Mouse (Mus musculus) limb, embryonic 12.5 days (tissue): ENCODE data around the gene Tsc1. TPM values are rescaled to one million over a fixed set of nuclear protein-coding genes. Genes with fewer than 3 reads are reported as not detected.

ENCODE experiments used
- ATAC-seq: fragments of 200-750 bp; cut with Nextera tagmentation; 2 replicates; pipeline ENCODE4 v1.8.0; 2017; ENCODE audit warnings: low read depth, moderate TSS enrichment; ENCODE audit not compliant: insufficient number of reproducible peaks, insufficient read depth, low FRiP score, low TSS enrichment
- H3K27ac ChIP-seq: fragments of 300-500 bp; sonication (generic); 2 replicates; pipeline ENCODE4 v1.5.1; 2016; ENCODE audit warnings: mild to moderate bottlenecking, moderate library complexity
- H3K27me3 ChIP-seq: fragments of 300-500 bp; sonication (generic); 2 replicates; pipeline ENCODE4 v1.6.1; 2016; ENCODE audit warnings: mild to moderate bottlenecking, moderate library complexity
- H3K36me3 ChIP-seq: fragments of 300-500 bp; sonication (generic); 2 replicates; pipeline ENCODE4 v1.6.1; 2016; ENCODE audit warnings: mild to moderate bottlenecking, moderate library complexity
- H3K4me1 ChIP-seq: fragments of 300-500 bp; sonication (generic); replicated peaks from 2 replicates; pipeline ENCODE4 v1.6.1; 2016
- H3K4me2 ChIP-seq: fragments of 300-500 bp; sonication (generic); 2 replicates; pipeline ENCODE4 v1.6.1; 2016; ENCODE audit warnings: mild to moderate bottlenecking, moderate library complexity
- H3K4me3 ChIP-seq: fragments of 300-500 bp; sonication (generic); replicated peaks from 2 replicates; pipeline ENCODE4 v1.5.1; 2016; ENCODE audit warnings: mild to moderate bottlenecking
- H3K9ac ChIP-seq: fragments of 300-500 bp; sonication (generic); replicated peaks from 2 replicates; pipeline ENCODE4 v1.6.1; 2016; ENCODE audit warnings: mild to moderate bottlenecking, moderate library complexity
- H3K9me3 ChIP-seq: fragments of 300-500 bp; sonication (generic); 2 replicates; pipeline ENCODE4 v1.6.1; 2016; ENCODE audit warnings: mild to moderate bottlenecking, moderate library complexity
- WGBS: fragments of 180-500 bp; shearing (Covaris S2); methylation state at CpG from one replicate; pipeline ENCODE4 v1.1.7; 2016; 5-methylcytosine and 5-hydroxymethylcytosine counted together
- polyA plus RNA-seq: library from polyadenylated mRNA; unstranded; fragments of >200 nt; fragmentation: Nextera tagmentation; extraction: Ambion mirVana; gene quantifications from 2 replicates; pipeline ENCODE4 v1.2.1, GENCODE M21; 2016

The Tsc1 gene
- polyA plus RNA-seq, 1 experiment from 2014 or later: 24.9 TPM

GRCm38 (mm10) chr2:28698566-28698965 is 57.5 kb downstream of the Tsc1 start:
- no peak for ATAC-seq
- 74% methylated on average over 5 of the region's 5 CpGs for WGBS
- Histone ChIP-seq H3K27me3 (0 out of 2 replicates have a peak, but pooled peaks cover 4% of the 10 kb centered on the region), H3K9ac (no peak overlapping the region), H3K4me1 (peaks cover 11% of the 10 kb centered on the region), H3K4me3 (no peak overlapping the region), H3K4me2 (no peak overlapping the region), H3K27ac (no peak overlapping the region), H3K36me3 (no peaks in the 10 kb centered on the region), H3K9me3 (no peaks in the 10 kb centered on the region)

DNA sequence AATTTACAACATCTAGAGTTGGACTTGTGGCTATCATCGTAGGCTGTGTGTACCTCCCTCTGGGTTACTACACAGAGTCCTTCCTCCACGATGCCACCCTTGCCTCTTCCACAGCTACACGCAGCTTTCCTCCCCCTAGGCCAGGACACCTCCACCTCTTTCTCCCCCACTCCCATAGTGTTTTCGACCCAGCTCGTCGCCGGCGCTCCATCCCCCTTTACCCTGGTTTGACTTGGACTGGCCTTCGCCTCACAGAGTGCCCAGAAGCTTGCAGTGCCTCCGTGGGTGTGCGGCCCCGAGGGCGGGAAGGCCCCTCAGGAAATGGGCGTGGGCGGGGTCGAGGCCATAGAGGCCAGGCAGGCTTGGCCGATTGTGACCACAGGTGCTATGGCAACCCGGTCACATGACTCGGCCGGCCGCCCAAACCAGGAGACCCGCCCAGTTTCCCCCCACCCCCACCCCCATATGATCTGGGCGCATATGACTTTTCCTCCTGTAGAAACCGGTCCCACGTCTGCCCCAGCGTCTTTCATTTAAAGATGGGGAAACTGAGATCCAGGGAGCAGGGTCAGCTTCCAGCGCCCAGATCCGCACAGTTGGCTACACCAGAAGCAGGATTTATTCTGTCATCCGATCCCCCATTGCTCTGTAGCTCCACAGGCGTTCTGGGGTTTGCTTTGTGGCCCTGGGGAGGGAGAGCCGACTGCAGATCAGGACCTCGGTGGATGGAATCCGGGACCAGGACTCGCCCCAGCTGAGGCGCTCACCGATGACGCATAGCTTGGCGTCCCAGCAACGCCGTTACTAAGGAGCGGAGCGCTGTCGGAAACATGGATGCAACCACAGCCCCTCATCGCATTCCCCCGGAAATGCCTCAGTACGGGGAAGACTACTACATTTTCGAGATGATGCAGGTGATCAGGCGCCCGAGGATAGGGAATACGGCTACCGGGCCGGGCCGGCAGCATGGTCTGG is 58.6 kb downstream of the Tsc1 start, which contains the start of the genes Spaca9 and Ak8:
Gene Spaca9 (minus strand): TSS at position 367 of the 975 bp plus-strand sequence.
Gene Ak8 (plus strand): TSS at position 804 of the 975 bp plus-strand sequence.
- WGBS: under 1% methylated on average over 53 of the region's 53 CpGs
- H3K9me3 ChIP-seq: no peaks in the 10 kb centered on the region
- H3K4me3 ChIP-seq: peak within 1 kb of the TSS; percentile 57
- ATAC-seq: peak; percentile 69
- no peaks in the 10 kb centered on the region for H3K36me3 ChIP-seq
- peak within 1 kb of the TSS; percentile 47; the same call in 1 of the 2 replicates for H3K9ac ChIP-seq
- H3K27ac ChIP-seq: peak within 1 kb of the TSS; percentile 41; the same call in 1 of the 2 replicates
- H3K27me3 ChIP-seq: 0 out of 2 replicates have a peak, but pooled peaks cover 4% of the 10 kb centered on the region
- H3K4me1 ChIP-seq: peaks cover 11% of the 10 kb centered on the region
- H3K4me2 ChIP-seq: peak within 1 kb of the TSS; percentile 88

DNA sequence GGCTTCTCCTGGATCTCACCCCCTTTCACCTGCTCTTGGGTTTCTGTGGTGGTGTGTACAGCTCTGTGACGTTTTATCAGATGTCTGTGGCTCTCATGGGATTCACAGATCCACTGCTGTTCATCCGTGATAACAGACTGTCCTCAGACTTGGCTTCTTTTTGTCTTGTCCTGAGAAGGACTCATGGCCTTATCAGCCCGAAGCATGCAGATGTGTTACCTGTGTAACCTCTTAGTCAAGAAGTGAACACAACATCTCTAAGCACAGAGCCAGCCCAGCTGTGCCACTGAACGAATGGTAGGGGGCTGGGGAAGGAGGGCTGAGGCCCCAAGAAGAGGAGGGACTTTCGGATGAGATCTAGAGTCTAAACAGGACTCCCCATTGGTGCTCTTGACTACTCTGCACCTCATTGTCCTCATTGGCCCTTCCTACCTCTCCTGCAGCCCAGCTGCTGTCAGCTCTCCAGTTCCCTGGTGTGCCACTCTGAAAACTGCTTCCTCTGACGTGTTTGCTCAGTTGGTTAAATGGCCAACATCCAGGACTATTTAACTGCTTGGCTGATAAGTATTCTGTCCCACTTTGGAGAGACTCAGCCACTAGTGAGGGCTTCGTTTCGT is 60.7 kb downstream of the Tsc1 start:
- Histone ChIP-seq H3K27me3 (0 out of 2 replicates have a peak, but pooled peaks cover 4% of the 10 kb centered on the region), H3K4me1 (peaks cover 26% of the 10 kb centered on the region), H3K36me3 (no peaks in the 10 kb centered on the region), H3K9ac (no peak overlapping the region), H3K4me3 (no peak overlapping the region), H3K27ac (no peak overlapping the region), H3K9me3 (no peaks in the 10 kb centered on the region), H3K4me2 (no peak overlapping the region)
- no peak for ATAC-seq
- 68% methylated on average over 8 of the region's 8 CpGs for WGBS

- H3K4me2 ChIP-seq: no peak overlapping the region
- 0 out of 2 replicates have a peak overlapping the region, but pooled peaks have one; percentile 31 for H3K27ac ChIP-seq
- H3K4me3 ChIP-seq: no peak overlapping the region
- 0 out of 2 replicates have a peak overlapping the region, but pooled peaks have one; percentile 32 for H3K9ac ChIP-seq
- no peaks in the 10 kb centered on the region for H3K9me3 ChIP-seq
- ATAC-seq: no peak
- peaks cover 28% of the 10 kb centered on the region for H3K4me1 ChIP-seq
- no peaks in the 10 kb centered on the region for H3K36me3 ChIP-seq
- peaks cover 11% of the 10 kb centered on the region; the same call in 1 of the 2 replicates for H3K27me3 ChIP-seq
- WGBS: 26% methylated on average over 8 of the region's 8 CpGs
Observed at GRCm38 (mm10) chr2:28706106-28706636, 65.1 kb downstream of the Tsc1 start.

- no peak overlapping the region for H3K4me3 ChIP-seq
- no peak overlapping the region for H3K9ac ChIP-seq
- H3K36me3 ChIP-seq: no peaks in the 10 kb centered on the region
- H3K27me3 ChIP-seq: peaks cover 9% of the 10 kb centered on the region; the same call in 1 of the 2 replicates
- 32% methylated on average over 6 of the region's 6 CpGs for WGBS
- H3K27ac ChIP-seq: peak overlapping the region; percentile 66; the same call in 1 of the 2 replicates
- H3K4me1 ChIP-seq: peaks cover 29% of the 10 kb centered on the region
- H3K9me3 ChIP-seq: no peaks in the 10 kb centered on the region
- H3K4me2 ChIP-seq: no peak overlapping the region
- ATAC-seq: no peak
Observed at GRCm38 (mm10) chr2:28706787-28707186, 65.8 kb downstream of the Tsc1 start.

GRCm38 (mm10) chr2:28713036-28713435 is 72.0 kb downstream of the Tsc1 start:
- ATAC-seq: no peak
- peaks cover 17% of the 10 kb centered on the region for H3K27me3 ChIP-seq
- H3K4me2 ChIP-seq: no peak overlapping the region
- H3K9me3 ChIP-seq: no peaks in the 10 kb centered on the region
- no peak overlapping the region for H3K4me3 ChIP-seq
- H3K9ac ChIP-seq: peak overlapping the region; percentile 31; the same call in 1 of the 2 replicates
- H3K27ac ChIP-seq: 0 out of 2 replicates have a peak overlapping the region, but pooled peaks have one; percentile 56
- no peaks in the 10 kb centered on the region for H3K36me3 ChIP-seq
- WGBS: 78% methylated on average over 8 of the region's 8 CpGs
- peaks cover 19% of the 10 kb centered on the region for H3K4me1 ChIP-seq

DNA sequence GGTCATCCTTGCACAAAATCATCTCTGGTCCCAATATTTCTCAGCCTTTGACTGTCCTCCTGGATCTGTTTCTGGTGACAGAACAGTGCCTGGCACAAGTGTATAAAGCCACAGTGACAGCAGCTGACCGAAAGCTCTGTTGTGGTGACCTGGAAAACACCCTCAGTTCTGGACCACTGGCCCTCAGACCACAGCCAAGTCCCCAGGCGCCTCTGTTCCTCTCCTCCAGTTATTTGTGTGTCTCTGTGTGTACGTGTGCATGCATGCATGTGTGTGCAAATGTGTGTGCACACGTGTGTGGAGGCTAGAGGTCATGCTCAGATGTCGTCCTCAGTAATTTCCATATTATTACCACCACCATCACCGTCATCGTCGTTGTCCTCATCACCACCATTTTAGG is 81.4 kb downstream of the Tsc1 start:
- ATAC-seq: no peak
- H3K27me3 ChIP-seq: peaks cover 12% of the 10 kb centered on the region
- H3K9me3 ChIP-seq: no peaks in the 10 kb centered on the region
- no peak overlapping the region for H3K4me3 ChIP-seq
- peaks cover 15% of the 10 kb centered on the region for H3K4me1 ChIP-seq
- no peak overlapping the region for H3K27ac ChIP-seq
- 92% methylated on average over 8 of the region's 8 CpGs for WGBS
- H3K4me2 ChIP-seq: no peak overlapping the region
- H3K9ac ChIP-seq: no peak overlapping the region
- H3K36me3 ChIP-seq: no peaks in the 10 kb centered on the region

DNA sequence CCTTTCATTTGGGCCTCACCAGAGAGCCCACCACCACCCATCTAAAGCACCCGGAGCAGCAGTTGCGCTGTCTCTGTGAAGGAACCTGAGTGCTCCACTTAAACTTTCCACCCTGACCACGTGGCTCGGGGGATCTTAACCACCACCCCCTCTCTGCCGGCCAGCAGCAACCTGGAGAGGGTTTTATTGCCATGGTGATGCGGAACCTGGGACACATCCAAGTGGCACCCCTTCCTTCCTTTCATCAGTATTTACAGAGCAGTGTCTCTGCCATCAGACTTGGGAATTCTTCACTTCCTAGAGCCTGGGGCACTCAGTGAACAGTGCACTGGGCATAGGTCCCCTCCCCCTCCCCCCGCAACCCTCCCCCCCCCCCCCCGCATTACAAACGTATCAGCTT is 82.9 kb downstream of the Tsc1 start:
- Histone ChIP-seq H3K27me3 (peaks cover 19% of the 10 kb centered on the region), H3K27ac (no peak overlapping the region), H3K36me3 (no peaks in the 10 kb centered on the region), H3K4me2 (no peak overlapping the region), H3K4me3 (no peak overlapping the region), H3K4me1 (peaks cover 25% of the 10 kb centered on the region), H3K9me3 (no peaks in the 10 kb centered on the region), H3K9ac (no peak overlapping the region)
- no peak for ATAC-seq
- 52% methylated on average over 9 of the region's 9 CpGs for WGBS

DNA sequence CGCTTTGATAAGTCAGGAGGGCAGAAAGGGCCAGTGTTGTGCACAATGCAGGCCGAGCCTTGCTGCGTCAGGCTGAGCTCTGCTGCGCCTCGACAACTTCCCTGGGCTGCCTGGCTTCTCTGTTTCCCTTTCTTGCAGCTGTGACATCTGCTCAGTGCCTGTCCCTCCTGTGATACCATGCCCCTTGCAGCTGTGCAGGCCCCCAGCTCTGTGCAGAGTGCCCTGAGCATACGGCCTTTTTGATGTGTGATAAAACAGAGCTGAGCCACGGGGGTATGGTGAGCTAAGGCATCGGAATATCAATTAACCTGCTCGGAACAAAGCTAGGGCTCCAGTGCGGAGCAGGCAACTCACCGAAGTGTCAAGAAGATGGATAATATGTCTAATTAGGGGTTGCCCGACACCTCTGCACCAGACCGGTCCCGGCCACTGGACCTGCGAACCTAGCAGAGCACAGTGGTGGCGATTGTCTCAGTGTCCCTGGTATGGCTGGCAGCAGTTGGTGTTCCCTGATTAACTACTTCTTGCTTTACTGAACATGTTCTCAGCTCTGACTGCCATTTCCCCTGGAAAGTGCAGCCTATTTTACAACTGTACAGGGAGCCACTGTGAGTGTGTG is 86.9 kb downstream of the Tsc1 start:
- WGBS: 11% methylated on average over 16 of the region's 16 CpGs
- Histone ChIP-seq H3K4me1 (peaks cover 25% of the 10 kb centered on the region), H3K36me3 (no peaks in the 10 kb centered on the region), H3K4me2 (peak overlapping the region; percentile 24; the same call in 1 of the 2 replicates), H3K27ac (no peak overlapping the region), H3K27me3 (peaks cover 19% of the 10 kb centered on the region), H3K9me3 (no peaks in the 10 kb centered on the region), H3K9ac (peak overlapping the region; percentile 27; the same call in 1 of the 2 replicates), H3K4me3 (no peak overlapping the region)
- ATAC-seq: peak; percentile 63; the same call in 1 of the 2 replicates

DNA sequence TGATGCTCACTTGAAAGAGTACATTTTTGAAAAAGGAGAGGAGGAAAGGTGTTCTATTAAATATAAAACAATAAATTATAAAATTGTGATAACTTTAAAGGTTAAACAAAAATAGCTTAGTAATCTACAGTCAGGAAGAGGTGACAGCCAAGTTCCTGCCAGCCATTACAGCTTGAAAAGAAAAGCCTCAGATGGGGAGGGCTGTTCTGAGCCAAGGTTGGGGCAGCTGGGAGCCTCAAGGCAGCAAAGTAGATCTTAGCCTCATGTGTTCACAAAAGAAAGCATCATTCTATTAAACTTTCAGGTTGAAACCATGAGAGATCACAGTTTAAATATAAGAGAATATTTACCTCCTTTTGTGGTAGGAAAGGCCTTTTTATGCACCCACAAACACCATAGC is 89.6 kb downstream of the Tsc1 start:
- Histone ChIP-seq H3K4me3 (no peak overlapping the region), H3K4me1 (peaks cover 17% of the 10 kb centered on the region), H3K4me2 (no peak overlapping the region), H3K27ac (no peak overlapping the region), H3K36me3 (no peaks in the 10 kb centered on the region), H3K9ac (no peak overlapping the region), H3K9me3 (no peaks in the 10 kb centered on the region), H3K27me3 (peaks cover 25% of the 10 kb centered on the region)
- ATAC-seq: no peak
